Mouse (Mus musculus): ENCODE measurements around the gene Cd6. TPM values are rescaled to one million over a fixed set of nuclear protein-coding genes. Genes with fewer than 3 reads are reported as not detected.

Gene Cd6
- total and polyA plus RNA-seq, 3 experiments: not detected

GRCm38 (mm10) chr19:10788242-10788641 lies 41.6 kb downstream of the Cd6 start:
- Histone ChIP-seq H3K9ac (ENCODE audit: control insufficient read depth, low read depth, low read length, poor library complexity, severe bottlenecking) (no peak overlapping the region), H3K79me2 (ENCODE audit: control insufficient read depth, insufficient read depth, low read length, poor library complexity) (no peaks in the 10 kb centered on the region), H3K9me3 (replicated peaks; ENCODE audit: insufficient read depth, low read length) (no peaks in the 10 kb centered on the region), H3K4me1 (ENCODE audit: control insufficient read depth in 1 of 2, insufficient read depth in 2 of 2, low read length in 2 of 2) (no peaks in the 10 kb centered on the region), H3K4me3 (ENCODE audit: control insufficient read depth in 1 of 2, insufficient read depth in 1 of 2, low read depth in 2 of 2, low read length in 2 of 2) (no peak overlapping the region), H3K27ac (ENCODE audit: control insufficient read depth, low read depth, low read length) (no peak overlapping the region), H3K27me3 (ENCODE audit: control insufficient read depth in 1 of 2, insufficient read depth in 2 of 2, low read length in 2 of 2) (peaks cover 3 to 8% of the 10 kb centered on the region in 2 experiments; a peak in 2 of 4 replicates), H3K36me3 (ENCODE audit: control insufficient read depth in 1 of 2, insufficient read depth in 2 of 2, low read length in 2 of 2) (no peaks in the 10 kb centered on the region)
- TF ChIP-seq MAX (IDR thresholded peaks at IDR 0.05; ENCODE audit: low read length) (no peak), GABPA (IDR thresholded peaks at IDR 0.05; ENCODE audit: low read depth, low read length) (no peak), HCFC1 (IDR thresholded peaks at IDR 0.05; ENCODE audit: low read depth, low read length) (no peak), NELFE (IDR thresholded peaks at IDR 0.05; ENCODE audit: low read depth, low read length) (no peak), RAD21 (IDR thresholded peaks at IDR 0.05; ENCODE audit: low read depth, low read length) (no peak), POLR2AphosphoS2 (IDR thresholded peaks at IDR 0.05; ENCODE audit: low read length) (no peak), KAT2A (conservative IDR thresholded peaks at IDR 0.05; ENCODE audit: low read depth, low read length) (no peak), E2F4 (IDR thresholded peaks at IDR 0.05; ENCODE audit: borderline replicate concordance, low read depth, low read length) (no peak), TAL1 (IDR thresholded peaks at IDR 0.05; ENCODE audit: low read length) (no peak), POLR2AphosphoS5 (IDR thresholded peaks at IDR 0.05; ENCODE audit: borderline replicate concordance, low read depth, low read length) (no peak), USF1 (IDR thresholded peaks at IDR 0.05; ENCODE audit: low read depth, low read length) (no peak), CHD2 (IDR thresholded peaks at IDR 0.05; ENCODE audit: low read length) (no peak), EP300 (IDR thresholded peaks at IDR 0.05; ENCODE audit: low read depth in 1 of 2, low read length in 2 of 2) (no peak), USF2 (IDR thresholded peaks at IDR 0.05; ENCODE audit: borderline replicate concordance in 1 of 2, insufficient read depth in 1 of 2, low read depth in 1 of 2, low read length in 2 of 2) (no peak), MXI1 (IDR thresholded peaks at IDR 0.05; ENCODE audit: low read depth, low read length) (no peak), JUND (IDR thresholded peaks at IDR 0.05; ENCODE audit: low read depth, low read length) (no peak), TBP (IDR thresholded peaks at IDR 0.05; ENCODE audit: low read depth, low read length) (no peak), ETS1 (IDR thresholded peaks at IDR 0.05; ENCODE audit: low read depth, low read length) (no peak), RCOR1 (IDR thresholded peaks at IDR 0.05; ENCODE audit: low read depth, low read length) (no peak)
- no peak for DNase-seq (ENCODE audit: low read depth, low spot score)

- no peak for TF ChIP-seq MXI1 (IDR thresholded peaks at IDR 0.05; ENCODE audit: low read depth, low read length)
- no peak for TF ChIP-seq POLR2A (IDR thresholded peaks at IDR 0.05; ENCODE audit: control insufficient read depth in 1 of 2, insufficient read depth in 1 of 2, low read depth in 1 of 2, low read length in 2 of 2, poor library complexity in 1 of 2)
- TF ChIP-seq RCOR1 (IDR thresholded peaks at IDR 0.05; ENCODE audit: low read depth, low read length): no peak
- TF ChIP-seq SIN3A (IDR thresholded peaks at IDR 0.05; ENCODE audit: low read length): no peak
- no peak for TF ChIP-seq USF1 (IDR thresholded peaks at IDR 0.05; ENCODE audit: low read depth, low read length)
- no peak for TF ChIP-seq MAFK (IDR thresholded peaks at IDR 0.05; ENCODE audit: borderline replicate concordance, low read depth, low read length)
- TF ChIP-seq POLR2AphosphoS2 (IDR thresholded peaks at IDR 0.05; ENCODE audit: low read length): no peak
- TF ChIP-seq KAT2A (conservative IDR thresholded peaks at IDR 0.05; ENCODE audit: low read depth, low read length): no peak
- TF ChIP-seq ZC3H11A (IDR thresholded peaks at IDR 0.05; ENCODE audit: low read depth, low read length): no peak
- no peak for TF ChIP-seq NRF1 (IDR thresholded peaks at IDR 0.05; ENCODE audit: insufficient read depth, low read depth, low read length, poor library complexity, severe bottlenecking)
- no peak for TF ChIP-seq HCFC1 (IDR thresholded peaks at IDR 0.05; ENCODE audit: low read depth, low read length)
- TF ChIP-seq CHD1 (IDR thresholded peaks at IDR 0.05; ENCODE audit: low read depth, low read length): no peak
- TF ChIP-seq GATA1 (IDR thresholded peaks at IDR 0.05; ENCODE audit: low read depth, low read length): no peak
- no peak for TF ChIP-seq TBP (IDR thresholded peaks at IDR 0.05; ENCODE audit: low read depth, low read length)
- no peak for TF ChIP-seq MAZ (IDR thresholded peaks at IDR 0.05; ENCODE audit: low read depth, low read length)
- TF ChIP-seq MAX (IDR thresholded peaks at IDR 0.05; ENCODE audit: low read length): no peak
- no peak for TF ChIP-seq ELF1 (IDR thresholded peaks at IDR 0.05; ENCODE audit: low read depth, low read length)
- TF ChIP-seq POLR2AphosphoS5 (IDR thresholded peaks at IDR 0.05; ENCODE audit: borderline replicate concordance, low read depth, low read length): no peak
- no peak overlapping the region for H3K27ac ChIP-seq (ENCODE audit: control insufficient read depth, low read depth, low read length)
- no peaks in the 10 kb centered on the region for H3K79me2 ChIP-seq (ENCODE audit: control insufficient read depth, insufficient read depth, low read length, poor library complexity)
- no peak overlapping the region for H3K9ac ChIP-seq (ENCODE audit: control insufficient read depth, low read depth, low read length, poor library complexity, severe bottlenecking)
- no peak for DNase-seq (ENCODE audit: low read depth, low spot score)
- H3K4me3 ChIP-seq (ENCODE audit: control insufficient read depth in 1 of 2, insufficient read depth in 1 of 2, low read depth in 2 of 2, low read length in 2 of 2): no peak overlapping the region
- H3K36me3 ChIP-seq (ENCODE audit: control insufficient read depth in 1 of 2, insufficient read depth in 2 of 2, low read length in 2 of 2): no peaks in the 10 kb centered on the region
- peaks cover 3 to 8% of the 10 kb centered on the region in 2 experiments; a peak in 2 of 4 replicates for H3K27me3 ChIP-seq (ENCODE audit: control insufficient read depth in 1 of 2, insufficient read depth in 2 of 2, low read length in 2 of 2)
- H3K4me1 ChIP-seq (ENCODE audit: control insufficient read depth in 1 of 2, insufficient read depth in 2 of 2, low read length in 2 of 2): no peaks in the 10 kb centered on the region
- no peaks in the 10 kb centered on the region for H3K9me3 ChIP-seq (replicated peaks; ENCODE audit: insufficient read depth, low read length)
Observed at GRCm38 (mm10) chr19:10787406-10787805, 42.5 kb downstream of the Cd6 start.
